Mouse (Mus musculus) lung, adult 18-20 months (tissue): ENCODE measurements around the gene 2210011C24Rik.
"Not testable (repeated sequence)": the region's sequence is repeated elsewhere in the genome, so short reads cannot be mapped to it uniquely, and the experiment has no call there.

Experiments used
- DNase-seq, 2 experiments: peaks; one replicate each; pipeline ENCODE4 v3.0.0; 2022; ENCODE audit warnings: mixed read lengths in 2 of 2

2210011C24Rik gene

DNA sequence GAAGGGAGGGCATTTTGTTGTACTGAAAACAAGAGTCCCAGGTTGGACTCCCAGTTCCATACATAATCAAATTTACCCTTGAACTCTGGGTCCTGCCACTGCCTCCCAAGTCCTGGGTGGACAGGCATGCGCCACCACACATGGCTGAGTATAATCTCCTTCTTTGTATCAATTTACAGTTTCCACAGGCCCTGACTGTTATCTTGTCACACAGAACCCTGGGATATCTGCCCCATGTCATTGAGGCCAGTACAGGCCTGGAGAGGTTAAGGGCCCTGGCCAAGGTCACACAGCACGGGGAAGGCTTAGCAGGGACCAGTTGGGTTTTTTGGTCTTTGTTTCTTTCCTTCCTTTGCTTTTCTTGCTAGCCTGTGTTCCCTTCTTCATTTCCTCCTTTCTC lies 19.5 kb downstream of the 2210011C24Rik start:
- DNase-seq: no peak

DNA sequence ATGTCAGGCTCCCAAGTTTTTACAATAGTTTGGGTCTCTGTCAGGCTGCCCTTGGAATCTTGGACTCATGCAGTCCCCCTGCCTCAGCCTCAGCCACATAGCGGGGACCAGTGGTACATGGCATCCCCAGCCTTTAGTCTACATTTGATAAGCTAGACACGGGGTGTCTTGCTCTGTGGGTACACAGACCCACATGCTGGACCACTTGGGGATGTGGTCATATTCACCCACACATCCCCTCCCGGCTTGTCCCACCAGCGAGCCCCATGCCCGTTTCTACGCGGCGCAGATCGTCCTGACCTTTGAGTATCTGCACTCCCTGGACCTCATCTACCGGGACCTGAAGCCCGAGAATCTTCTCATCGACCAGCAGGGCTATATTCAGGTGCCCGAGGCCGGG lies 21.8 kb downstream of the 2210011C24Rik start:
- no peak for DNase-seq

DNA sequence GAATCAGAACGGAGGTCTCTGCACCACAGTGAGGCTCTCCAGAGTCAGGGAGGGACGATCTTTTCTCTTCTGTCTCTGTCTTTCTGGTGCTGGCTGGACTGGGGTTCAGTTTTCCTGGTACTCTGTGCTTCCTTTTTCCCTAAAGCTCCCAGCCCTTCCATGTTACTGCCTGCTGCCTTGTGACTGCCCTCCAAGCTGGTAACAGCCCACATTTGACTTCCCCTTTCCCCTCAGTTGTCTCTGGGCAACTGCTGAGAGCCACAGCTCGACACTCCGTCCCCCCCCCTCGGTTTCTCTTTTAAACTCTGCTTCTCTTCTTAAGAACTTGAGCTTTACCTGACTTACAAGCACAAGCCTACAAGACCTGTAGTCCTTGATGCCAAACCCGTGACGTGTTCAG lies 22.7 kb downstream of the 2210011C24Rik start:
- no peak for DNase-seq

DNA sequence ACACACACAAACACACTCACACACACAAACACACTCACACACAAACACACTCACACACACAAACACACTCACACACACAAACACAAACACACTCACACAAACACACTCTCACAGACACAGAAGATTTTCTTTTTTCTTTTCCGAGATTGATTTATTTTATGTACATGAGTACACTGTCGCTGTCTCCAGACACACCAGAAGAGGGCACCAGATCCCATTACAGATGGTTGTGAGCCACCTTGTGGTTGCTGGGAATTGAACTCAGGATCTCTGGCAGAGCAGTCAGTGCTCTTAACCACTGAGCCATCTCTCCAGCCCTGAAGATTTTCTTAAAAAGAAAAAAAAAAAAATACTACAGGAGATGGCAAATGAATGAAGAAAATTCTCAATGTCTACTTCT lies 28.7 kb downstream of the 2210011C24Rik start:
- DNase-seq: not testable (repeated sequence)

DNA sequence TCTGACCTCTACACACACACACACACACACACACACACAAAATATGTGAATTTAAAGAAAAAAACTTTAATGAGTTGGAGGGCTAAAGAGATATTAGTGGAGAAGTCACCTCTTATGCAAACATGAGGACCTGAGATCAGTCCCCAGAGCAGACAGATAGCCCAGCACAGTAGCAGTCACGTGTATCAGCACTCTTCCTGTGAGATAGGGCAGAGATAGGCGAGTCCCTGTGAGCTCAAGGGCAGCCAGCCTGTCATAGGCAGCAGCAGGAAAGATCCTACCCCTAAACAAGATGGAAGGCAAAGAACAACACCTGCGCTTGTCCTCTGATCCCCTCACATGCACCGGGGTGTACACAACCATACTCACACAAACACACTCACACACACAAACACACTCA lies 29.5 kb downstream of the 2210011C24Rik start:
- no peak for DNase-seq

DNA sequence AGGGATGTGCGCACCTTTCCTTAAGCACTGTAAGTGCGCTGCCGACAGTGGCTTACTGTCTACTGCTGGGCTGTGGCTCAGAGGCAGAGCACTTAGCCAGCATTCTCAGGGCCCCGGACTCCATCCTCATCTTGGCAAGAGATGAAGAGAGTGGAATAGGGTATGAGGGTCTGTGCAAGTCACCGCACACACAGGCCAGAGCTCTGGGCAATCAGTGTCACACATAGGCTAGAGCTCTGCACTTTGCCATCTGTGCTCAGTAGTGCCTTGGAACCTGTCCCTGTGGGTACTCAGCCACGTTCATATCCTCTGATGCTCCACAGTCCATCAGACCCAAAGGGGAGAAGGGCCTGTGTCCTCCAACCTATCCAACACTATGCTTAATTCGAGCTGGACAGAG lies 30.4 kb downstream of the 2210011C24Rik start:
- no peak for DNase-seq

DNA sequence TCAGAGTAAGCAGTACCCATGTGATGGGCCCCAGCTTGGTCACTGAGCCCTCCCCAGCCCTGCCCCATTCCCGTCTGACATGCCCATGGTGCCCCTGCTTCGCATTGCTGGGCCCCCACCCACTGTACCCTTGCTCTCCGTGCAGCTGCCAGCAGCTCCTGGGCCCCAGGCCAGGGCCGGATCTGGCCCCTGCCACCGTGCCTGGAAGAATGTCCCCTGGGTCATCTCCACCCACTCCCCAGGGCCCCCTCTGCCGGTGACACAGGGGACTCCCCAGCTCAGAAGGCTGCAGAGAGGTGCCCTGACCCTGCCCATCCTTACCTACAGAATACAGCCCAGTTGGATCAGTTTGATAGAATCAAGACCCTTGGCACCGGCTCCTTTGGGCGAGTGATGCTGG lies 31.1 kb downstream of the 2210011C24Rik start:
- DNase-seq: no peak

DNA sequence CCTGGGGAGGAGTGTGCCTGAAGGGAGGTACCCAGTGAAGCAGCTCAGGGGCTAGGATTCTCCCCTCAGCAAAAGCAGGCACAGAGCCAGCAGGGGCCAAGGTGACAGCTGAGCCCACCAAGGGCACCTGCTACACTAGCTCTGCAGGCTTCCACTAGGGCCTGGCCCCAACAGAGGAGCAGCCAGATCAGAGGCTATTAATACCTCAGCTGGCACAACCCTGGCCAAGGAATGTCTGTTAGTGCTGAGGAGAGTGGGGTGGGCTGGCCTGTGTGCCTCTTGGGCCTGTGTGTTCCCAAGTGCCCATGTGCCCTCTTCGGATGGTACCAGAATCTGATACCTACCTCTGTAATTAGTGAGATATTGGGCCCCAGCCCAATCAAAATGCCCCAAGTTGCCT lies 31.7 kb downstream of the 2210011C24Rik start:
- no peak for DNase-seq

DNA sequence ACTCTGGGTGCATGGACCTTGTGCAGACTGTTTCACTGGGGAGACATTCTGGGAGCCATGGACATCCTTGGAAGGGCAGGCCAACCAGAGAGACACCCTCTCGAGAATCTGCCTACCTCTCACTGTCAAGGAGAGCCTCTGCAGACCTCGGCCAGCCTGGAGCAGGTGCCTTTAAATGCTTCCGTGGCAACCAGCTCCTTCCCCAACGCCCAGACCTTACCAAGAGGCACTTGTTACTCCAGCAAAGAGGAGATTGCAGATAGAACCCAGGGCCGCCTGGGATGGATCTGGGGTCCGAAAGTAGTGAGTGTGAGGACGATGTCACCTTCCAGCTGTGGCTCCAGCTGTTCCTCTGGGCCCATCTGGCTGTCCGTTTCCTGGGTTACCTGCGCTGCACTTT lies 33.8 kb downstream of the 2210011C24Rik start:
- no peak for DNase-seq

DNA sequence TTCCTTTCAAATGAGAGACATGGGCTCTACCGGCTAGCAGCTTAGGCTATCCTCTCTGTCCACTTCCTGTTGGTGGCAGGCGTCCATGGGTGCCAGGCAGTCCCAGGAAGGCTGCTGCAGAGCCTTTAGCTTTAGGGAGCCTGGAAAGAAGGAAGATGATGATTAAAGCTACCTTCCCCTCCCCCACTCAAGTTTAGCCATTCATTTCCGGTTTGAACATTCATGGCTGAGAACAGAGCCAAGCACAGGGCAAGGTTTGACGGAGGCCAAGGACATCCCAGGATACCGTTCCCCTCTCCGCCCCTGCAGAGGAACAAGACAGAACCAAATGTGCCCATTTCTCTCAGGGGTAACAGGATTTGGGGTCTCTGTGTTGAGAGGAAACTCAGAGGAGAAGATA lies 34.3 kb downstream of the 2210011C24Rik start:
- DNase-seq: peak in 1 of 2 experiments; percentile 38

DNA sequence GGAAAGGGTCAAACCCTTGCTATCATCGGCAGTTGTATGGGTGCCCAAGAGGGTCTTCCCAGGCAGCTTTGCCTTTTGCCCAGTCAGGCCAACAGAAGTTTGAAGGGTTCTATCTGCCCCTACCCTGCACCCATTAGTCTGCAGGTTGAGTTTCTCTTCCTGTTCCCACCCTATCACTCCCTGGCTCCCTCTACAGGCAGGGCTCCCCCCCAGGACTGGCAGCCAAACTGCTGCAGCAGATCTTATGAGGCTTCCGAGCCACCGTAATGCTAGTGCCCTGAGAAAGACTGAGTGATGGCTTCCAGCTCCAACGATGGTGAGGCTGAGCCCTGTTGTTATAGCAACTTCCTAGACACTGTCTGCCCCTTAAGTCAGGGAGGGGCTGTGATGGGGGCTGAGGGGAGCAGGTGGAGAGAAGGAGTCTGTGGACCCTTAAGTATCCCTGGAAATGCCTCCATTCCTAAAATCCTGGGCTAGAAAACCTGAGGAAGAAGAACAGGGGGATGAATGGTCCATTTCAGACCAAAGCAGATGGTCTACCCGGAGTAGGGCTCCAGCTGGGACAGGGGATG lies 35.1 kb downstream of the 2210011C24Rik start:
- no peak for DNase-seq

DNA sequence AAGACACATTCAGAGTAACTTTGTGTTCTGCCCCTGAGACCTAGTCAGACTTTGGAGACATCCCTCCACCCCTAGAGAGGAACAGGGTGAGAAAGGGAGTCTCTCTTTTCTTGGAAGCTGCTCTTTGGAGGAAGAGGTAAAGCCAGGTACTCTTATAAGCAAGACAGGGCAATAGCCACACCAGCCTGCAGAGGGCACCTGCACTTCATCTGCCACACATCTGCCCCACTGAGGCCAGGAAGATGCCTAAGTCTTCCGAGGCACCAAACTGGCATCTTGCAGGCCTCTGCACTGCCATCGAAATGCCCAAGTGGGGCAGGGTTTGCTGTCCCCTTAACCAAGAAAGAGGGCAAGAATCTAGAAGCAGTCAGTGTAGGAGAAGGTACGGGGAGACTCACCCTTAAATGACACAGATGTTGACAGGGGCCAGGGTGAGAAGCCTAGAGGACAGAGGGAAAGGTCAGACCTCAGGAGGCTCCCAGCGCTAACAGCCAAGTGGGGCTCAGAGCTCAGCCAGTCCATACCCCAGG lies 35.8 kb downstream of the 2210011C24Rik start:
- DNase-seq: peak; percentile 28 to 47

DNA sequence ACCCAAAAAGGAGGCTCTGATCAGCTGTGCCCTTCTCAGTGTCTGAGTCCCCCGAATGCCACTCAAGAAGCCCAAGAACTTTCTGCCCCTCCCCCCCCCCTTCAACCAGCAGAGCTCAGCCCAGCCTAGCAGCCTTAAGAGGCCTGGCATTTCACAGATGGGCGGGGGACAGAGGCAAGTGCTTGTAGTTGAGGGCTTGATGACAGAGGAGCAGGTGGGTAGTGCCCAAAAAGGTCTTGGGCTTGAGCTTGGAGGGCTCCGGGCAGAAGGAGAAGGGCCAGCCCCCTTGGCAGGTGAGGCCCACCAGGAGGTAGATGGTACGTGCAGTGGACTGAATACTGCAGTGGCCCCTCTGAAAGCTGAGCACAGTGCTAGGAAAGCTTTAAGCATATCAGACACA lies 37.5 kb downstream of the 2210011C24Rik start:
- DNase-seq: peak; percentile 64 to 72

DNA sequence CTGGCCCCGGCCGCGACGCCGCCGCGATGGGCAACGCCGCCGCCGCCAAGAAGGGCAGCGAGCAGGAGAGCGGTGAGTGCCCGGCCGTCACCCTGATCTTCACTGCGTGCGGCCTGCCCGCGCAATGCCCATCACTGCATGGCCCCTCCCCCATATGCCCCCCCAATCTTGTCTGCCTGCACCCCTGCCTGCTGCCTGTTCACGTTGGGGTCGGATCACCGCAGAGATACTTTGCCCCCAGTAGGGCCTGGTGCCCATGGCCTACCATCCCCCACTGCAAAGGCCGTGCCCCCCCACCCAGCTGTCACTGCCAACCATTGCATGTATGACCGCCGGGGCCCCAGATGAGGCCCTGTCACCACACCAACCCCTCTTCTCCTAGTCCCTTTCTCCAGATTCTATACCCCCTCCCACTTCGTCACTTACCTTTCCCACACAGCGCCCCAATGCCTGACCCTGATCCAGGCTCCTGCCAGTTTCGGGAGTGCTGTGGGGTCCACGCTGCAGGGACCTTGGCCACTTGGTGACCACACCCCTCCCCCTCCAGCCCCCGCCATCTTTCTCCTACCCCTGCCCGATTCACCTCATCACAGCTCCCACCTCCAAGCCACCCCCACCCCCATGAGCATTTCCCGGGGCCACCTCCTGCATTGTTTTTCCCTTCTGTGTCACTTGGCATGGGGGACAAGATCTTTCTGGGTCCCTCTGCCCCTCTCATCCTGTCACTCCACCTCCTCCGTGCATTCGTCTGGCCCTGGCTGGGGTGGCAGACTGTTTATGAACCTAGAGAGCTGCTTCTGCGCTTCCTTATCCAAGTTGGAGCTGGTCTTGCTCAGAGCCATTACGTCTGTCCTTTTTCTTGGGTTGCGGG lies 38.6 kb downstream of the 2210011C24Rik start:
- DNase-seq: no peak

DNA sequence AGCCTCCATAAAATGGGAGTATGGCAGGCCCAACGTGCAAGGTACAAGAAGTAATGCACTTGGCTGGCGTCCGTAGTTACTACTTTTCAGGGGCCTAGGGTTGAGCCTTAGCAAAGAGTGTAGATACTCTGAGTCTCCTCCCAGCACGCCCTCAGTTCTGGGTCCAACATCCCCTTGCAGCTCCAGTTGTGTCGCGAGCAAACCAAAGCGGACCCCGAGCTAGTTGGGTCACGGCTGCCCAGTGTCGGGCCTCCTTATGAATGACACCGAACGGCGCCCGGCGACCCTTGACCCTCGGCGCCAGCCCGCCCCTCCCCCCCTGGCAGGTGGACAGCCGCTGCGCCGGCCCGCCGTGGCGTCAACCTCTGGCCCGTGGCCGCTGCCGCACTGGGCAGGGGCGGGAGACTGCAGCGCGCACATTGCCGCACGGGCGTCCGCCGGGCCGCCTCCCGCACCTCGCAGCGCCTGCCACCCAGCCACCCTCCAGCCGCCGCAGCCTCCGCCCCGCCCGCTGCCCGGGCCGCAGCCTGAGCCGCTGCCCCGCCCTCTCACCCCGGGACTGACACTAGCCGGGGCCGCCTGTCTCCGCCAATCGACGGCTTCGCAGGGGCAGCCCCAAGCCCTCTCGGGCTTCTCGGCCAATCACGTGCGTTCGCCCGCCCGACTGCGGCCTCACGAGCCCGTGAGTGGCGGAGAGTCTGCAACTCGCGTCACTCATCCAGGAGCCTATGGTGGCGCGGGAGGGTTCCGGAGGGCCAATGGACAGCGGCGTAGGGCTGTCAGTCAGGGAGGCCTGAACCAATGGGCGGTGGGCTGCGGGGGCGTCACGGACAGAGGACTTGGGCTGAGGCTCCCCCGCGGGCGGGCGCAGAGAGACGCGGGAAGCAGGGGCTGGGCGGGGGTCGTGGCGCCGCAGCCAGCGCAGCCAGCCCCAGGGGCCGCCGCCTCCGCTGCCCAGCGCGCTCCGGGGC lies 39.5 kb downstream of the 2210011C24Rik start, which contains the start of gene Prkaca:
TSS of gene Prkaca (plus strand) at position 844 of the 971 bp plus-strand sequence.
- DNase-seq: peak; percentile 99

DNA sequence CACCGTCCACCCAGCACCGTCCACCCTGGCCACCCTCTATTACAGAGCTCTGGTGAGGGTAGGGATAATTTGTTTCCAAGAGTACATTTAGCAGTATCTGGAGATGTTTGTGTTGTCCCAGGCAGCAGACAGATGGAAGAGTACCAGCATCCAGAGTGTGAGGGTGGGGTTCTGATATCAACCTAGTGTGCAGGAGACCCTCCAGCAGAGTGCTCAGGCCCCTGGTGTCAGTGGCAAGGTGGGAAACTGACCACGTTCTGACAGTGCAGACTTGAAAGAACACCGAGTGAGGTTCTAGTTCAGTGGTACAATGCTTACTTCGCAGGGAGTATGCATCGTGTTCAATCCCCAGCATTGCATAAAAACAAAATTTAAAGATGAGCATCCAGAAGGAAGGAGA lies 40.3 kb downstream of the 2210011C24Rik start:
- no peak for DNase-seq

DNA sequence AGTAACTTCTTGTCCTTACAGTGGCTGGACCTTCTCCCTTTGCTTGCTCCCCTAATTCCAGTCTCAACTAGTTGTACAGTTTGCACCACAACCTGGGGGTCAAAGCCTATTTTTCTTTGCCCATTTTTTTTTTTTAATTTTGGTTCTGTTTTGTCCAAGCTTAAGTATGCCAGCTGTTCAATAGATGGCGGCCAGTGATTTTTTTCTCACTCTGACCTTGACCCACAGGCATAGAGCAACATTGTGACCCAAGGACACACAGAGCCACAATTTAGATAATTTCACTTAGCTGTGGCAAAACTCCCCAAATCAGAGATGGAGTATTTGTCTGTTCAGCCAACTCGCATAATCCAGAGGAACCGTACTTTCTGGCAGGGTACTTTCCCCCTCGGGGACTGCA lies 40.9 kb downstream of the 2210011C24Rik start:
- no peak for DNase-seq

DNA sequence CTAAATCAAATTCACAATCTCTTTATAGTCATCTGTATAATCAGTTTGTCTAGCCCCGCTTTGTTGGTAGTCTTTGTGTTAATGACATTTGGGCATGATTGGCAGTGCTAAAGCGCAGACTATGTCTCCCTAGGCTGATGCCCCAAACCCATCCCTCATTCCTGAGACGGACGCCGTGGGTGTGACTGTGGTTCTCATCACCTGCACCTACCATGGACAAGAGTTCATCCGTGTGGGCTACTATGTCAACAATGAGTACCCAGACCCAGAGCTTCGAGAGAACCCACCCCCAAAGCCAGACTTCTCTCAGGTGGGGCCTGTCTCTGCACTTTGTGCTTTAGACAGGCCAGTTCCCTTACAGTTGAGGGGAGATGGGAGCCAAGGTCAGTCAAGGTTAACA lies 44.3 kb downstream of the 2210011C24Rik start:
- no peak for DNase-seq

DNA sequence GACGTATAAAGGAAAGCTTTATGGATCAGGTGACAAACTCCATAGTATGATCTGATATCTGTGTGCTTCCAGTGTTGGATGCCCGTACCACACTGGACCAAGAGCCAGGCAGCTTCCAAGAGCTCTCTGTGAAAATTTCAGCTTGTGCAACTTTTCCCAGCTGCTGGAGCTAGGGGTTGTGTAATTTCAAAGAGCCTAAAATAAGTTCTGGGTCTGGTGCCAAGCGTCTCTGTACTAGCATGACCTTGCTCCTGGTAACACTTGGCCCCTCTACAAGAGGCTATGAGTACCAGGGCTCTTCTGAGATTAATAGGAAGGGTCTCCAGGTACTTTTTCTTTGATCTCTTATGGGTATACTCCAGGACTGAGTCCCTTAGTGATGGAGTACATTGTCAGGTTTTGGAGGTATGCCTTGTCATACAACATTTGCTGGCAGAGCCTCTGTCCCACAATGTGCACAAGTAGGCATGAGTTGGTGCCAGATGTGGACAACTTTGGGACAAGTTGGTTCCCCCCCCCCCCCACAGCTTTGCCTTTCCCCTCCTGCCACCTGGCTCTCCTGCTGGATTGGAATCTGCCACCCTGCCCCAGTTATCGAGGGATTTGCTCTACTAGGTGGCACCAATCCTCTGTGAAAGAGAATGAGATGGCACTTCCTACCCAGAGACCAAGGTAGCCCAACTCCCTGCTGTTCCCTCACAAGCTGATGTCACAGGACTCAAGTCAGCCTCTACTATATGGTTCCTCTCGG lies 47.8 kb downstream of the 2210011C24Rik start:
- DNase-seq: peak; percentile 75 to 85
